Mouse (Mus musculus) neural tube, embryonic 15.5 days (tissue): ENCODE results near the gene Gng12. TPM values are rescaled to one million over a fixed set of nuclear protein-coding genes. Genes with fewer than 3 reads are reported as not detected.

Experiments
- ATAC-seq: fragments of 200-750 bp; cut with Nextera tagmentation; 2 replicates; pipeline ENCODE4 v1.8.0; 2017; ENCODE audit warnings: mild to moderate bottlenecking, moderate TSS enrichment, moderate library complexity; ENCODE audit not compliant: low FRiP score
- H3K27ac ChIP-seq: fragments of 300-500 bp; sonication (generic); replicated peaks from 2 replicates; pipeline ENCODE4 v1.5.1; 2015; ENCODE audit warnings: mild to moderate bottlenecking, inconsistent platforms
- H3K27me3 ChIP-seq: fragments of 300-500 bp; sonication (generic); replicated peaks from 2 replicates; pipeline ENCODE4 v1.6.1; 2015; ENCODE audit warnings: inconsistent platforms
- H3K36me3 ChIP-seq: fragments of 300-500 bp; sonication (generic); 2 replicates; pipeline ENCODE4 v1.6.1; 2015; ENCODE audit warnings: inconsistent platforms
- H3K4me1 ChIP-seq: fragments of 300-500 bp; sonication (generic); 2 replicates; pipeline ENCODE4 v1.6.1; 2015; ENCODE audit warnings: inconsistent platforms
- H3K4me2 ChIP-seq: fragments of 300-500 bp; sonication (generic); 2 replicates; pipeline ENCODE4 v1.6.1; 2015; ENCODE audit warnings: inconsistent platforms, mild to moderate bottlenecking, moderate library complexity
- H3K4me3 ChIP-seq: fragments of 300-500 bp; sonication (generic); replicated peaks from 2 replicates; pipeline ENCODE4 v1.5.1; 2015; ENCODE audit warnings: mild to moderate bottlenecking, inconsistent platforms
- H3K9ac ChIP-seq: fragments of 300-500 bp; sonication (generic); replicated peaks from 2 replicates; pipeline ENCODE4 v1.6.1; 2015; ENCODE audit warnings: mild to moderate bottlenecking, inconsistent platforms
- H3K9me3 ChIP-seq: fragments of 300-500 bp; sonication (generic); replicated peaks from 2 replicates; pipeline ENCODE4 v1.6.1; 2016; ENCODE audit warnings: inconsistent platforms
- WGBS: fragments of 180-500 bp; shearing (Covaris S2); methylation state at CpG from one replicate; pipeline ENCODE4 v1.1.7; 2015; ENCODE audit warnings: mixed read lengths; 5-methylcytosine and 5-hydroxymethylcytosine counted together
- polyA plus RNA-seq: library from polyadenylated mRNA; unstranded; fragments of >200 nt; fragmentation: Nextera tagmentation; extraction: Ambion mirVana; gene quantifications from 2 replicates; pipeline ENCODE4 v1.2.1, GENCODE M21; 2015

Gng12 gene
- polyA plus RNA-seq, 1 experiment from 2014 or later = 65.9 TPM

DNA sequence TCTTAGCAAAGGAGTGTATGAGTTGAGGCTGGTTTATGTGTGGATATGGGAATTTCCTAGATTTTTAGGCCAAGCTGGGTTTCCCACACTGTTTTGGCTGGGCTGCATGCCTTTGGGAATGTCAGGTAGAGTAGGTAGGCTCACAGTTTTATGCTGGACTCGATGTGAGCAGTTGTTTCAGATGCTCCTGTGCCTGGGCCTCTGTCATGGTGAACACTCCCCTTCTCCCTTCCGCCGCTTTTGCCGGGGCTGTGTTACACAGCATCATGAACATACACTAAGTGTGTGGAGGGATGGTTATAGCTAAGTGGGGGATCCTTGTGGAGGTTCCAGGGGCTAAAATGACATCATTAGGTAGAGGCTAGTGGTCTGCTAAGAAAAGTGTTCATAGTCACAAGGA lies 24.6 kb downstream of the Gng12 start:
- H3K9me3 ChIP-seq = no peaks in the 10 kb centered on the region
- no peak overlapping the region for H3K9ac ChIP-seq
- no peaks in the 10 kb centered on the region for H3K36me3 ChIP-seq
- no peak overlapping the region for H3K4me3 ChIP-seq
- H3K27ac ChIP-seq = no peak overlapping the region
- 92% methylated on average over 4 of the region's 4 CpGs for WGBS
- ATAC-seq = no peak
- no peak overlapping the region for H3K4me2 ChIP-seq
- H3K27me3 ChIP-seq = no peaks in the 10 kb centered on the region
- H3K4me1 ChIP-seq = no peaks in the 10 kb centered on the region

DNA sequence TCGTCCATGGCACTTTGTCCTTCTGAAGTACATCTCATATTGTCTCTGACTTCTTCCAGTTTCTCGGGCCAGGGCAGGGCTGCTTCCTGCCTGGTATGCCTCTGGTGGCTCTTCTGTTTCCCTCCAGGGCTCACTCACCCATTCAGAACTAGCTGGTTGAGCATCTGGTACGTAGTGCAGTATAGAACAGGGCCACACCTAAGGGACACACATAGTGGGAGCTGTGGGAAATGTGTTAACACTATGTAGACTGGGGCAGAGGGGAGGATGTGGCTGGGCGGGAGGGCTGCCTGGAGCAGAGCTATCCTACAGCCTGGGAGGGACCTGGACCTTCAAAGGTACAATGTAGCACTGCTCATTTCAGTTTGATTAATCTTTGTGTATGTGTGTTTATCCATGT lies 25.6 kb downstream of the Gng12 start:
- WGBS = 83% methylated on average over 4 of the region's 4 CpGs
- no peak overlapping the region for H3K27ac ChIP-seq
- H3K9me3 ChIP-seq = no peaks in the 10 kb centered on the region
- H3K4me1 ChIP-seq = no peaks in the 10 kb centered on the region
- no peak overlapping the region for H3K4me2 ChIP-seq
- H3K27me3 ChIP-seq = no peaks in the 10 kb centered on the region
- H3K9ac ChIP-seq = no peak overlapping the region
- no peak for ATAC-seq
- H3K4me3 ChIP-seq = no peak overlapping the region
- H3K36me3 ChIP-seq = no peaks in the 10 kb centered on the region

DNA sequence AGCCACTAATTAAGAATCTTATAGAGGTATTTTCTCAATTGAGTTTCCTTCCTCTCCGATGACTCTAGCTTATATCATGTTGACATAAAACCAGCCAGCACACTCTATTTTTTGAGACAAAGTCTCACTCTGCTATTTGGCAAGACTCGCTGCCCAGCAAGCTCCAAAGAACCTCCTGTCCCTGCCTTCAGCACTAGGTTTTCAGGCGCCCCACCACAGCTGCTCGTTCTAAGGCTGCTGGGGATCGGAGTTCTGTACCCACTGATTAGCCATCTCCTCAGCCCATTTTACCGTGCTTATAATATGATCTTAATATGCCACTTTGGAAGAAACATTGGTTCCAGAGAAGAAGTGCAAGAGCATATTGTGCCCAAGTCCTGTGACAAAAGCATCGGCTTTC lies 26.3 kb downstream of the Gng12 start:
- Histone ChIP-seq H3K9ac (no peak overlapping the region), H3K36me3 (no peaks in the 10 kb centered on the region), H3K27me3 (no peaks in the 10 kb centered on the region), H3K9me3 (no peaks in the 10 kb centered on the region), H3K4me2 (no peak overlapping the region), H3K4me1 (no peaks in the 10 kb centered on the region), H3K27ac (no peak overlapping the region), H3K4me3 (no peak overlapping the region)
- no peak for ATAC-seq
- 93% methylated on average over 7 of the region's 7 CpGs for WGBS

DNA sequence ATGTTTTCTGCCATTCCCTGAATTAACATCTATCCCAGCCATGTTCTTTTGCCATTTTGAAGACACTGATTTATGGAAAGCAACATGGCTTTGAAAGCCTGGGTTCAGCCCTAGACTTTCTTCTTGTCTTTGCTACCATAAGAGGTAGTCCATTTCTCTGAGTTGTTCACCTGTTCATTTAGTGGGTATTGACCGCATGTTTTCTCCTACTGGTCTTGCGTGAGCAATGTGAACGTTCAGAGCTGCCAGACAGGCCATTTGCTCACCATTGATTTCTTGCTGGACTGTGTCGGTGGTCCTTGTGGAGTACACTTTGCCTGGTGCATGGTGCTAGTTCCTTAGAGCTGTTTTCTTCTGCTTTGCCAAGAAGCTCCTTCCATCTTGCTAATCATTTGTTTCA lies 27.7 kb downstream of the Gng12 start:
- Histone ChIP-seq H3K9ac (no peak overlapping the region), H3K36me3 (no peaks in the 10 kb centered on the region), H3K4me1 (no peaks in the 10 kb centered on the region), H3K4me2 (no peak overlapping the region), H3K27ac (no peak overlapping the region), H3K27me3 (no peaks in the 10 kb centered on the region), H3K4me3 (no peak overlapping the region), H3K9me3 (no peaks in the 10 kb centered on the region)
- no peak for ATAC-seq
- 89% methylated on average over 4 of the region's 4 CpGs for whole genome bisulfite sequencing

DNA sequence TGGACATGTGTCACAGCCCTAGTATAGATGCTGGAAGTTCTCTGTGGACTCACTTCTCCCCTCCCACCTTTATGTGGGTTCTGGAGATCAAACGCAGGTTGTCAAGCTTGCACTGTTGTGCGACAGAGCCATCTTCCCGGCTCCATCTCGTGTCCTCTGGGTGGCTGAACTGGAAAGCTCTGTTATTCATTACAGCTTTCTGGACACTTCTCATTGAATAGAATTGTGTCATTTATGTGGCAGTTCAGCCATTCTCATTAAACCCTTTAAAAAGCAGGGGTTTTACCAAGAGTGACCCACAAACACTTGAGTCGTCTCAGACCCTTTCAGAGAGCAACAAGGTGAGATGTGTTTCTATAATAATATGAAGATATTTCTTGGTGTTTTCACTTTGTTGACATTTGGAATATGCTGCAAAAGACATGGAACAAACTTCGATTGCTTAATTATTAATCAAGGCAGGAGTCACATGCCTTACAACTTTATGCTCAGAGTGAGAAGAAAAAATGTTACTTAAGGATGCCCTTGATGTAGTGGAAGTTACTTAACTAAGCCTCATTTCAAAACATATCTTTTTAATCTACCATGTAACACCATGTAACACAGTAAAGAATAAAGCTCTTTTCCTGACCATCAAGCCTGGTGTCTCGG lies 28.2 kb downstream of the Gng12 start:
- H3K4me2 ChIP-seq = no peak overlapping the region
- no peaks in the 10 kb centered on the region for H3K36me3 ChIP-seq
- no peak for ATAC-seq
- H3K27ac ChIP-seq = no peak overlapping the region
- H3K27me3 ChIP-seq = no peaks in the 10 kb centered on the region
- no peaks in the 10 kb centered on the region for H3K9me3 ChIP-seq
- H3K9ac ChIP-seq = no peak overlapping the region
- 0 out of 2 replicates have a peak, but pooled peaks cover under 1% of the 10 kb centered on the region for H3K4me1 ChIP-seq
- 78% methylated on average over 7 of the region's 7 CpGs for WGBS
- H3K4me3 ChIP-seq = no peak overlapping the region

DNA sequence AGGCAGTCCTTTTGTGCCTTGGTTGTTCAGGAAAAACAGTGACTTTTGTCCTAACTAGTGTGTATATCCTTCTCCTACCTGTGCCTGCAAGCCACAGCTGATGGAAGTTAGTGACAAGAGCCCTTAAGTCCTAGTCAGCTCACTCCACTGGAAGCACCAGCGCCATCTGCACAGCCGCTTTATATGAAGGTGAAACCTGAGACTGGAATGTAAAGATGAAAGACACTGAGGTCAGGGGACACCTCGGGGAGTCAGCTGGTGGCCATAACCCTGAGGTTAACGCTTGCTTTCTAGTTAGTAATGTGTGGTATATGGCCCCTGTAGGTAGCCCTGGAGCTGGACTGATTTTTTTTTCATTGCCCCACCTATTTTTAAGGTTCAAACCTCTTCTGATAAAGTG lies 30.1 kb downstream of the Gng12 start:
- Histone ChIP-seq H3K4me1 (0 out of 2 replicates have a peak, but pooled peaks cover 5% of the 10 kb centered on the region), H3K4me3 (no peak overlapping the region), H3K27ac (no peak overlapping the region), H3K36me3 (no peaks in the 10 kb centered on the region), H3K27me3 (no peaks in the 10 kb centered on the region), H3K4me2 (no peak overlapping the region), H3K9me3 (no peaks in the 10 kb centered on the region), H3K9ac (no peak overlapping the region)
- no peak for ATAC-seq
- WGBS = 15% methylated on average over 4 of the region's 4 CpGs

DNA sequence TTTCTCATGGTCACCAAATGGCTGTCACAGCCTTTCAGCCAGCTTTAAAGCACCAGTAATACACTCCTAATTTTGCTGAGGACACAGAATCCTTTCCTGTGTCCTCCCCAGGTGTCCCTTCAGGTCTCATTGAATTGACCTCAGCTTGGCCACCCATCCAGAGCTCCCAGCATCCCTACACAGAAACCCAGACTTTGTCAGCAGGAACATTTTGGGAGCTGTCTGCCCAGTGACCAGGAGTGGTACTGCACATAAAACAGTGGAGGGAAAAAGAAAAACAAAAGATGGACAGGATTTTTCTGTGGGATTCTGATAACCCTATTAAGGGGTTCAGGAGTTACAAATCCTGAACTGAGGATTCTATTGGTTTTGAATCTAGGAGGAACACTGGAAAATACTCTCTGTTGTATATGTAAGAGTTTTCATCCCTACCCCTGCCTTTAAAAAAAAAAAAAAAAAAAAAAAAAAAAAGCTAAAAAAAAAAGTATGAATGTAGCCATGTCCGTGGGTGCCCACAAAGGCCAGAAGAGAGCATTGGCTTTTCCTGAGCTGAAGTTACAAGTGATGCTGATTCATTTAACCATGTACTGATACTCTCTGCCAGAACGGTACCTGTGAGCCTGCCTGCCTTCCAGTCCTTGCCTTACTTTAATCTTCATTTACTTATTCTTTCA lies 32.9 kb downstream of the Gng12 start:
- Histone ChIP-seq H3K4me3 (no peak overlapping the region), H3K27me3 (no peaks in the 10 kb centered on the region), H3K9me3 (no peaks in the 10 kb centered on the region), H3K4me1 (peaks cover 8% of the 10 kb centered on the region; the same call in 1 of the 2 replicates), H3K4me2 (no peak overlapping the region), H3K9ac (no peak overlapping the region), H3K36me3 (no peaks in the 10 kb centered on the region), H3K27ac (no peak overlapping the region)
- ATAC-seq = no peak
- 80% methylated on average over 2 of the region's 2 CpGs for WGBS

DNA sequence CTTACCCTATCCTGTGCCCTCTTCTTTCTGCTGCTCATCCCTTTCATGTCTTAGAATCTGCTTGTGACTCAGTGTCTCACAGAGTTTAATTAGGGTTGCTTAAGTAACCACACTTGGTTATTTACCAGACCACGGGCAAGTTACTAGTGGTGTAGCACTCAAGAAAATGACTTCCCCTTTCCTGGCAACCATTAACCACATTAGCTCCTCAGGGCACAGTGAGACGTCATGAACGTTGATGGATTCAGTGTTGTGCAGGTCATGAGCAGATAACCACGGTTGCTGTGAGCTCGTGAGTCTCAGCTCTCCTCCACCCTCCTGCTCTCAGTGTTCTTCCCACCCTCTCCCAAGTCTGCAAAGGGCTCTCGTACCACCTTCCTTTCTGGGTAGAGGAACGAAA lies 33.5 kb downstream of the Gng12 start:
- Histone ChIP-seq H3K4me2 (no peak overlapping the region), H3K9ac (no peak overlapping the region), H3K4me3 (no peak overlapping the region), H3K9me3 (no peaks in the 10 kb centered on the region), H3K27ac (no peak overlapping the region), H3K36me3 (no peaks in the 10 kb centered on the region), H3K27me3 (no peaks in the 10 kb centered on the region), H3K4me1 (peaks cover 8% of the 10 kb centered on the region; the same call in 1 of the 2 replicates)
- WGBS = 50% methylated on average over 7 of the region's 7 CpGs
- ATAC-seq = no peak

DNA sequence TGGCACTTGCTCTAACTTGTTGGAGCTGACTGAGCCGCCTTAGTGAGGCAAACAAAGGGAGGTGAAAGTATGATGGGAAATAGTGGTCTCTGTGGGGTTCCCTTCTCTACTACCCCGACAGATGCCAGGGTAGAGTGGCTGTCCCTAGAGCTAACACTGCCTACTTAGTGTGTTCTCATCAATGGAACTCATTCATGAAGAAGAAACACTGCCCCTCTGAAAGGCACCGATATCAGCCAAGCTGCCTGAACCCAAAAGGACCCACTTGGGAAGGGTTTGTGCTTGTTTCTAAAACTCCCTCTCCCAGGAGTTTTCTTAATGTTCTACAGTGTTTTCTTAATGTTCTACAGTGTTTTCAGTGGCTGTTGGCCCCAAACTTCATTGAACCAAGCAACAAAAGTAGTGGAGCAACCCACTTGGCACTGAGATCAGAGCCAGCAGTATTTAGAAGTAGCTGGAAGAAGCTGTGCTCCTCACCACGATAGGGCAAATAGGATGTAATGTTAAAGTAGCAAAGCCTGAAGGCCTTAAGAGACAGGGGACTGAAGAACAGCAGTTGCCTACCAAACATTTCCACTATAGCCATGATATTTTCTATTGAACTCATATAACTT lies 36.1 kb downstream of the Gng12 start:
- H3K9ac ChIP-seq = no peak overlapping the region
- WGBS = 59% methylated on average over 4 of the region's 4 CpGs
- peak; percentile 79 for ATAC-seq
- 0 out of 2 replicates have a peak overlapping the region, but pooled peaks have one; percentile 18 for H3K27ac ChIP-seq
- peaks cover 8% of the 10 kb centered on the region; the same call in 1 of the 2 replicates for H3K4me1 ChIP-seq
- H3K36me3 ChIP-seq = no peaks in the 10 kb centered on the region
- no peak overlapping the region for H3K4me3 ChIP-seq
- no peaks in the 10 kb centered on the region for H3K9me3 ChIP-seq
- H3K27me3 ChIP-seq = no peaks in the 10 kb centered on the region
- no peak overlapping the region for H3K4me2 ChIP-seq

DNA sequence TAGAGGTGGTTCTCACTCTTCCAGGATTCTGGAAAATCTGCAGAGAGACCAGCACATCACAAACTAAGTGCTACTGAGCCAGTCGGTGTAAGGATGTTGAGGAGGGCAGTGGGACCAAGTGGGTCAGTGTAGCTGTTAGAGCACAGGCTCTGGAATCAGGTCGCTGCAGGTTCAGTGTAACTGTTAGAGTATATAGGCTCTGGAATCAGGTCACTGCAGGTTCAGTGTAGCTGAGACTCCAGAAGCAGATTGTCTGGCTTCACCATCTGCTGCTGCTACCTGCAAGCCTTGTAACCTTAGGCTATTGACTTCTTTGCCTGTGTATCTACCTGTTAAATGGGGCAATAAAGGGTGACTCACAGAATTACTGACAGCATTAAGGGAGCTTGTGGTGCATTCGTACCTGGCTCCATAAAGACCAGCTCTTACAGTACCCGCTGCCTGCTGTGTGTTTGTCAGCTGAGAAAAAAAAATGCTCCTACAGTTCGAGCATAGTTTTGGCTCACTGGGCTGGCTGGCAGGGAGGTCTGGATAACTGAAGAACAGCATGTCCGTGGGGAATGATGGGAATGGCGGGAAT lies 44.5 kb downstream of the Gng12 start:
- no peak overlapping the region for H3K4me3 ChIP-seq
- H3K9me3 ChIP-seq = no peaks in the 10 kb centered on the region

DNA sequence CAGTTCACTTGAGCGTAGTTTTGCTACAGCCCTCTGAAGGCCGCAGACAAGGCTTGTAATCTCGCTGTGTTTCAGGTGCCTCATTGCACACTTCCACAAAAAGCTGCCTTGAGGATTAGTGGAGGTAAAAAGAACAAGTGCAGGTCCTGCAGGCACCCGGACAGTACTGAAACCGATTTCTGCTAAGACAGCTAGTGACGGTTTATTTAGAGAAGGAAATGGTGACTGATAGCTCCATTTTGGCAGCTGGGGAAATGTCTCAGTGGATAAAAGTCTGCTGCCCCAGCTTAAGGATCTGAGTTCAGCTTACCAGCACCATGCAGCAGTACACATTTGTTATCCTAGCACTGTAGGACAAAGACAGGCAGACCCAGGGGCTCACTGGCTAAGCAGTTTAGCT lies 45.6 kb downstream of the Gng12 start:
- no peaks in the 10 kb centered on the region for H3K27me3 ChIP-seq
- no peaks in the 10 kb centered on the region for H3K36me3 ChIP-seq
- peaks cover 8% of the 10 kb centered on the region; the same call in 1 of the 2 replicates for H3K4me1 ChIP-seq
- no peaks in the 10 kb centered on the region for H3K9me3 ChIP-seq
- H3K4me2 ChIP-seq = no peak overlapping the region
- ATAC-seq = no peak
- H3K4me3 ChIP-seq = no peak overlapping the region
- no peak overlapping the region for H3K9ac ChIP-seq
- H3K27ac ChIP-seq = no peak overlapping the region
- 63% methylated on average over 6 of the region's 6 CpGs for WGBS

More for the DNA sequence above, 44.5 kb downstream of the Gng12 start:
- WGBS = 71% methylated on average over 7 of the region's 7 CpGs
- Histone ChIP-seq H3K9ac (no peak overlapping the region), H3K4me1 (peaks cover 8% of the 10 kb centered on the region; the same call in 1 of the 2 replicates), H3K27me3 (no peaks in the 10 kb centered on the region), H3K27ac (no peak overlapping the region), H3K36me3 (no peaks in the 10 kb centered on the region), H3K4me2 (no peak overlapping the region)
- no peak for ATAC-seq

DNA sequence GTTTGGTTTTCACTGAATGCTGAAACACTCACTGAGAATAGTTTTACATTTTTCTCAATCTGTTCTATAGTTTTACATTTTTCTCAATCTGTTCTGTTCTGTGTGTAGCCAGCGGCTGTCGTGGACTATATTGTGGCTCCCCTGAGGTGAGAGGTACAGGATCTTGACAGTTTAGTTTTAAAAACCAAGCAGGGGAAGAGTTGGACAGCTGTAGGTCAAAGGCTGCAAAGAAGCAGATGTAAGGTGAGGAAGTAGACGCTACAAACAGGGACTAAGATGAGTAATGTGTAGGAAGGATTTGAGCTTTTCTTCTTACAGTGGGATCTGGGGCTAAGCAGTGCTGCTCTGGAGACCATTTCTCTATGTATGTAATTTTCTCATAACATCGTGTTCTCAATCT lies 46.6 kb downstream of the Gng12 start:
- no peak overlapping the region for H3K27ac ChIP-seq
- no peak overlapping the region for H3K9ac ChIP-seq
- 57% methylated on average over 4 of the region's 4 CpGs for WGBS
- H3K4me1 ChIP-seq = peaks cover 8% of the 10 kb centered on the region; the same call in 1 of the 2 replicates
- no peaks in the 10 kb centered on the region for H3K27me3 ChIP-seq
- ATAC-seq = no peak
- H3K4me3 ChIP-seq = no peak overlapping the region
- H3K9me3 ChIP-seq = no peaks in the 10 kb centered on the region
- no peak overlapping the region for H3K4me2 ChIP-seq
- H3K36me3 ChIP-seq = no peaks in the 10 kb centered on the region
